ENCODE assay signal across 8 mouse cellular contexts in genomic region chr2:179769137-179769536, GRCm38 (mm10).
DNase-seq lines count a peak whose midpoint lies in the region; ATAC-seq lines count a peak whose summit lies in the region.

No protein-coding gene starts in this region.

- no peaks in the 10 kb centered on the region for H3K36me3 ChIP-seq in forebrain, embryonic 10.5 days (replicated peaks)
- no peaks in the 10 kb centered on the region for H3K36me3 ChIP-seq in forebrain, embryonic 11.5 days (ENCODE audit: control insufficient read depth, insufficient read depth, low read length)
- H3K36me3 ChIP-seq in hindbrain, embryonic 14.5 days (replicated peaks; ENCODE audit: control insufficient read depth, insufficient read depth), result no peaks in the 10 kb centered on the region
- H3K36me3 ChIP-seq in limb, embryonic 15.5 days, result no peaks in the 10 kb centered on the region
- H3K36me3 ChIP-seq in stomach, embryonic 15.5 days, result no peaks in the 10 kb centered on the region

- ATAC-seq in forebrain, embryonic 11.5 days (replicated peaks; ENCODE audit: low FRiP score), result no peak
- peak; percentile 34; the same call in 1 of the 2 replicates for ATAC-seq in hindbrain, embryonic 14.5 days (ENCODE audit: low FRiP score)
- ATAC-seq in limb, embryonic 15.5 days (ENCODE audit: insufficient number of reproducible peaks, low FRiP score, low TSS enrichment, low read depth), result peak; percentile 64
- peak; percentile 63; the same call in 1 of the 2 replicates for ATAC-seq in stomach, embryonic 15.5 days (ENCODE audit: insufficient read depth, low FRiP score, low read depth)

- DNase-seq in forebrain, embryonic 10.5 days (ENCODE audit: extremely low spot score, low spot score), result no peak
- DNase-seq in forebrain, embryonic 11.5 days (ENCODE audit: low spot score), result no peak
- peak; percentile 31 for DNase-seq in right cerebral cortex, adult 18-20 months
- no peak for DNase-seq in right cerebral cortex, postnatal 36 days (ENCODE audit: low spot score in 2 of 2)
- peak; percentile 72 for DNase-seq in hindbrain, embryonic 14.5 days (ENCODE audit: low spot score)
- DNase-seq in thymus, adult 18-20 months, result no peak

- 82% methylated on average over 5 of the region's 5 CpGs for WGBS in forebrain, embryonic 10.5 days
- WGBS in forebrain, embryonic 11.5 days, result 83% methylated on average over 5 of the region's 5 CpGs
- WGBS in hindbrain, embryonic 14.5 days, result 43% methylated on average over 5 of the region's 5 CpGs
- 35% methylated on average over 5 of the region's 5 CpGs for WGBS in limb, embryonic 15.5 days
- WGBS in stomach, embryonic 15.5 days, result 28% methylated on average over 5 of the region's 5 CpGs

- H3K9me3 ChIP-seq in forebrain, embryonic 10.5 days, result no peaks in the 10 kb centered on the region
- no peaks in the 10 kb centered on the region for H3K9me3 ChIP-seq in forebrain, embryonic 11.5 days (ENCODE audit: control insufficient read depth, low read length)
- H3K9me3 ChIP-seq in hindbrain, embryonic 14.5 days (ENCODE audit: control insufficient read depth, low read length), result no peaks in the 10 kb centered on the region
- no peaks in the 10 kb centered on the region for H3K9me3 ChIP-seq in limb, embryonic 15.5 days
- no peaks in the 10 kb centered on the region for H3K9me3 ChIP-seq in stomach, embryonic 15.5 days

- no peak overlapping the region for H3K4me2 ChIP-seq in forebrain, embryonic 11.5 days (ENCODE audit: low read depth, low read length, severe bottlenecking)
- H3K4me2 ChIP-seq in hindbrain, embryonic 14.5 days (replicated peaks), result no peak overlapping the region
- no peak overlapping the region for H3K4me2 ChIP-seq in limb, embryonic 15.5 days
- H3K4me2 ChIP-seq in stomach, embryonic 15.5 days, result no peak overlapping the region

- no peak overlapping the region for H3K9ac ChIP-seq in forebrain, embryonic 11.5 days (ENCODE audit: low read length)
- no peak overlapping the region for H3K9ac ChIP-seq in hindbrain, embryonic 14.5 days
- H3K9ac ChIP-seq in limb, embryonic 15.5 days, result no peak overlapping the region
- no peak overlapping the region for H3K9ac ChIP-seq in stomach, embryonic 15.5 days

- no peak overlapping the region for H3K4me3 ChIP-seq in forebrain, embryonic 10.5 days
- no peak overlapping the region for H3K4me3 ChIP-seq in forebrain, embryonic 11.5 days (ENCODE audit: low read depth, low read length)
- H3K4me3 ChIP-seq in hindbrain, embryonic 14.5 days (replicated peaks; ENCODE audit: low read length), result no peak overlapping the region
- no peak overlapping the region for H3K4me3 ChIP-seq in limb, embryonic 15.5 days
- H3K4me3 ChIP-seq in stomach, embryonic 15.5 days (replicated peaks), result no peak overlapping the region

- H3K27me3 ChIP-seq in forebrain, embryonic 10.5 days (ENCODE audit: poor library complexity, severe bottlenecking), result peaks cover 52% of the 10 kb centered on the region
- H3K27me3 ChIP-seq in forebrain, embryonic 11.5 days (ENCODE audit: control insufficient read depth, insufficient read depth, low read length), result no peaks in the 10 kb centered on the region
- H3K27me3 ChIP-seq in hindbrain, embryonic 14.5 days (ENCODE audit: control insufficient read depth, insufficient read depth, low read length), result no peaks in the 10 kb centered on the region
- H3K27me3 ChIP-seq in limb, embryonic 15.5 days, result peaks cover 33% of the 10 kb centered on the region
- H3K27me3 ChIP-seq in stomach, embryonic 15.5 days (replicated peaks), result peaks cover 7% of the 10 kb centered on the region; the same call in 1 of the 2 replicates

- 0 out of 2 replicates have a peak overlapping the region, but pooled peaks have one; percentile 31 for H3K27ac ChIP-seq in forebrain, embryonic 10.5 days
- no peak overlapping the region for H3K27ac ChIP-seq in forebrain, embryonic 11.5 days (ENCODE audit: low read depth, low read length)
- H3K27ac ChIP-seq in hindbrain, embryonic 14.5 days, result no peak overlapping the region
- H3K27ac ChIP-seq in limb, embryonic 15.5 days, result no peak overlapping the region
- peak overlapping the region; percentile 26; the same call in 1 of the 2 replicates for H3K27ac ChIP-seq in stomach, embryonic 15.5 days

- peaks cover 59% of the 10 kb centered on the region for H3K4me1 ChIP-seq in forebrain, embryonic 10.5 days
- H3K4me1 ChIP-seq in forebrain, embryonic 11.5 days (replicated peaks; ENCODE audit: control insufficient read depth, insufficient read depth, low read length), result peaks cover 18% of the 10 kb centered on the region
- peaks cover 25% of the 10 kb centered on the region for H3K4me1 ChIP-seq in hindbrain, embryonic 14.5 days (replicated peaks; ENCODE audit: control insufficient read depth, insufficient read depth, low read length)
- H3K4me1 ChIP-seq in limb, embryonic 15.5 days, result peaks cover 19% of the 10 kb centered on the region
- peaks cover 23% of the 10 kb centered on the region for H3K4me1 ChIP-seq in stomach, embryonic 15.5 days

Comparison
In these comparisons a context has a peak if more than half of its experiments do, and no peak if none do; other contexts are left out.
1. DNase-seq: peak in right cerebral cortex, adult 18-20 months (single experiment) and hindbrain, embryonic 14.5 days (single experiment); none in forebrain, embryonic 10.5 days (single experiment), forebrain, embryonic 11.5 days (single experiment), right cerebral cortex, postnatal 36 days (0 of 2) and thymus, adult 18-20 months (0 of 2).
2. H3K27ac ChIP-seq: peak in forebrain, embryonic 10.5 days (single experiment) and stomach, embryonic 15.5 days (single experiment); none in forebrain, embryonic 11.5 days (single experiment), hindbrain, embryonic 14.5 days (single experiment) and limb, embryonic 15.5 days (single experiment).